Mouse (Mus musculus): Measurements from ENCODE around the gene Slco3a1. TPM values are rescaled to one million over a fixed set of nuclear protein-coding genes. Genes with fewer than 3 reads are reported as not detected.

Slco3a1 gene
- total and polyA plus RNA-seq, 3 experiments = 0.11 TPM; not detected in 2

- Histone ChIP-seq H3K4me1 (ENCODE audit: insufficient read depth, low read depth, low read length) (no peaks in the 10 kb centered on the region), H3K27me3 (ENCODE audit: insufficient read depth, low read length) (no peaks in the 10 kb centered on the region), H3K9me3 (replicated peaks) (peaks cover 31% of the 10 kb centered on the region), H3K36me3 (replicated peaks) (no peaks in the 10 kb centered on the region), H3K4me3 (ENCODE audit: low read depth, low read length) (no peak overlapping the region)
- DNase-seq (ENCODE audit: low spot score) (no peak), ATAC-seq (ENCODE audit: extremely low read depth, insufficient number of reproducible peaks, low FRiP score, poor library complexity, severe bottlenecking) (no peak)
- no peak for TF ChIP-seq GATA1 (IDR thresholded peaks at IDR 0.05; ENCODE audit: borderline replicate concordance, low read length)
- no peak for TF ChIP-seq CTCF (IDR thresholded peaks at IDR 0.05; ENCODE audit: low read depth, low read length)
- no peak for TF ChIP-seq POLR2AphosphoS5 (IDR thresholded peaks at IDR 0.05; ENCODE audit: insufficient replicate concordance, low read depth, low read length)
- TF ChIP-seq TAL1 (conservative IDR thresholded peaks at IDR 0.05; ENCODE audit: low read depth, low read length) = no peak
- TF ChIP-seq GATA2 (IDR thresholded peaks at IDR 0.05; ENCODE audit: borderline replicate concordance, low read depth, low read length) = no peak
These were observed 284.5 kb downstream of the Slco3a1 start for GRCm38 (mm10) chr7:74270089-74270394.

- no peak for TF ChIP-seq GATA2 (IDR thresholded peaks at IDR 0.05; ENCODE audit: borderline replicate concordance, low read depth, low read length)
- TF ChIP-seq CTCF (IDR thresholded peaks at IDR 0.05; ENCODE audit: low read depth, low read length) = no peak
- no peak for TF ChIP-seq GATA1 (IDR thresholded peaks at IDR 0.05; ENCODE audit: borderline replicate concordance, low read length)
- TF ChIP-seq TAL1 (conservative IDR thresholded peaks at IDR 0.05; ENCODE audit: low read depth, low read length) = no peak
- ATAC-seq (ENCODE audit: extremely low read depth, insufficient number of reproducible peaks, low FRiP score, poor library complexity, severe bottlenecking) = no peak
- DNase-seq (ENCODE audit: low spot score) = no peak
- Histone ChIP-seq H3K27me3 (ENCODE audit: insufficient read depth, low read length) (no peaks in the 10 kb centered on the region), H3K4me1 (ENCODE audit: insufficient read depth, low read depth, low read length) (no peaks in the 10 kb centered on the region), H3K4me3 (ENCODE audit: low read depth, low read length) (no peak overlapping the region), H3K36me3 (replicated peaks) (no peaks in the 10 kb centered on the region), H3K9me3 (replicated peaks) (peaks cover 26% of the 10 kb centered on the region)
These were observed 285.1 kb downstream of the Slco3a1 start for GRCm38 (mm10) chr7:74269283-74270088.

GRCm38 (mm10) chr7:74266511-74267168, 287.9 kb downstream of the Slco3a1 start:
- Histone ChIP-seq H3K4me1 (ENCODE audit: insufficient read depth, low read depth, low read length) (no peaks in the 10 kb centered on the region), H3K4me3 (ENCODE audit: low read depth, low read length) (no peak overlapping the region), H3K36me3 (replicated peaks) (no peaks in the 10 kb centered on the region), H3K9me3 (replicated peaks) (peaks cover 13% of the 10 kb centered on the region), H3K27me3 (ENCODE audit: insufficient read depth, low read length) (no peaks in the 10 kb centered on the region)
- no peak for TF ChIP-seq GATA1 (IDR thresholded peaks at IDR 0.05; ENCODE audit: borderline replicate concordance, low read length)
- no peak for TF ChIP-seq GATA2 (IDR thresholded peaks at IDR 0.05; ENCODE audit: borderline replicate concordance, low read depth, low read length)
- TF ChIP-seq TAL1 (conservative IDR thresholded peaks at IDR 0.05; ENCODE audit: low read depth, low read length) = no peak
- no peak for TF ChIP-seq CTCF (IDR thresholded peaks at IDR 0.05; ENCODE audit: low read depth, low read length)
- ATAC-seq (ENCODE audit: extremely low read depth, insufficient number of reproducible peaks, low FRiP score, poor library complexity, severe bottlenecking) (no peak), DNase-seq (ENCODE audit: low spot score) (no peak)

GRCm38 (mm10) chr7:74256291-74256690, 298.3 kb downstream of the Slco3a1 start:
- Histone ChIP-seq H3K4me3 (ENCODE audit: low read depth, low read length) (no peak overlapping the region), H3K27me3 (ENCODE audit: insufficient read depth, low read length) (no peaks in the 10 kb centered on the region), H3K4me1 (ENCODE audit: insufficient read depth, low read depth, low read length) (no peaks in the 10 kb centered on the region), H3K36me3 (replicated peaks) (no peaks in the 10 kb centered on the region), H3K9me3 (replicated peaks) (peaks cover 20% of the 10 kb centered on the region)
- ATAC-seq (ENCODE audit: extremely low read depth, insufficient number of reproducible peaks, low FRiP score, poor library complexity, severe bottlenecking) (no peak), DNase-seq (ENCODE audit: low spot score) (no peak)
- TF ChIP-seq GATA2 (IDR thresholded peaks at IDR 0.05; ENCODE audit: borderline replicate concordance, low read depth, low read length) (no peak), GATA1 (IDR thresholded peaks at IDR 0.05; ENCODE audit: borderline replicate concordance, low read length) (no peak), POLR2AphosphoS5 (IDR thresholded peaks at IDR 0.05; ENCODE audit: insufficient replicate concordance, low read depth, low read length) (no peak), TAL1 (conservative IDR thresholded peaks at IDR 0.05; ENCODE audit: low read depth, low read length) (no peak), CTCF (IDR thresholded peaks at IDR 0.05; ENCODE audit: low read depth, low read length) (no peak)

- H3K9me3 ChIP-seq (replicated peaks) = peaks cover 42% of the 10 kb centered on the region
- H3K36me3 ChIP-seq (replicated peaks) = no peaks in the 10 kb centered on the region
- TF ChIP-seq CTCF (IDR thresholded peaks at IDR 0.05; ENCODE audit: low read depth, low read length) (no peak), POLR2AphosphoS5 (IDR thresholded peaks at IDR 0.05; ENCODE audit: insufficient replicate concordance, low read depth, low read length) (no peak), GATA1 (IDR thresholded peaks at IDR 0.05; ENCODE audit: borderline replicate concordance, low read length) (no peak), GATA2 (IDR thresholded peaks at IDR 0.05; ENCODE audit: borderline replicate concordance, low read depth, low read length) (no peak), TAL1 (conservative IDR thresholded peaks at IDR 0.05; ENCODE audit: low read depth, low read length) (no peak)
- H3K4me1 ChIP-seq (ENCODE audit: insufficient read depth, low read depth, low read length) = no peaks in the 10 kb centered on the region
- H3K4me3 ChIP-seq (ENCODE audit: low read depth, low read length) = no peak overlapping the region
- no peak for ATAC-seq (ENCODE audit: extremely low read depth, insufficient number of reproducible peaks, low FRiP score, poor library complexity, severe bottlenecking)
- DNase-seq (ENCODE audit: low spot score) = no peak
- no peaks in the 10 kb centered on the region for H3K27me3 ChIP-seq (ENCODE audit: insufficient read depth, low read length)
These were observed 302.5 kb downstream of the Slco3a1 start for GRCm38 (mm10) chr7:74252066-74252465.

GRCm38 (mm10) chr7:74241236-74241635, 313.3 kb downstream of the Slco3a1 start:
- Histone ChIP-seq H3K27me3 (ENCODE audit: insufficient read depth, low read length) (no peaks in the 10 kb centered on the region), H3K9me3 (replicated peaks) (peaks cover 10% of the 10 kb centered on the region), H3K4me3 (ENCODE audit: low read depth, low read length) (no peak overlapping the region), H3K4me1 (ENCODE audit: insufficient read depth, low read depth, low read length) (no peaks in the 10 kb centered on the region), H3K36me3 (replicated peaks) (no peaks in the 10 kb centered on the region)
- DNase-seq (ENCODE audit: low spot score) (no peak), ATAC-seq (ENCODE audit: extremely low read depth, insufficient number of reproducible peaks, low FRiP score, poor library complexity, severe bottlenecking) (no peak)
- TF ChIP-seq TAL1 (conservative IDR thresholded peaks at IDR 0.05; ENCODE audit: low read depth, low read length) (no peak), GATA1 (IDR thresholded peaks at IDR 0.05; ENCODE audit: borderline replicate concordance, low read length) (no peak), POLR2AphosphoS5 (IDR thresholded peaks at IDR 0.05; ENCODE audit: insufficient replicate concordance, low read depth, low read length) (no peak), GATA2 (IDR thresholded peaks at IDR 0.05; ENCODE audit: borderline replicate concordance, low read depth, low read length) (no peak), CTCF (IDR thresholded peaks at IDR 0.05; ENCODE audit: low read depth, low read length) (no peak)
